Mouse (Mus musculus) cerebellum, adult 2 months (tissue): ENCODE measurements around the gene Vapb.

Experiments used
- CTCF ChIP-seq: fragments of 200-500 bp; IDR thresholded peaks from 2 replicates; pipeline ENCODE4 v1.5.1; 2011; ENCODE audit warnings: low read depth, mild to moderate bottlenecking, control low read depth, low read length, moderate library complexity, borderline replicate concordance; ENCODE audit not compliant: insufficient read depth
- POLR2A ChIP-seq: fragments of 200-500 bp; IDR thresholded peaks from 2 replicates; pipeline ENCODE4 v1.6.1; 2011; ENCODE audit warnings: low read length, control low read depth, borderline replicate concordance; ENCODE audit not compliant: insufficient read depth

DNA sequence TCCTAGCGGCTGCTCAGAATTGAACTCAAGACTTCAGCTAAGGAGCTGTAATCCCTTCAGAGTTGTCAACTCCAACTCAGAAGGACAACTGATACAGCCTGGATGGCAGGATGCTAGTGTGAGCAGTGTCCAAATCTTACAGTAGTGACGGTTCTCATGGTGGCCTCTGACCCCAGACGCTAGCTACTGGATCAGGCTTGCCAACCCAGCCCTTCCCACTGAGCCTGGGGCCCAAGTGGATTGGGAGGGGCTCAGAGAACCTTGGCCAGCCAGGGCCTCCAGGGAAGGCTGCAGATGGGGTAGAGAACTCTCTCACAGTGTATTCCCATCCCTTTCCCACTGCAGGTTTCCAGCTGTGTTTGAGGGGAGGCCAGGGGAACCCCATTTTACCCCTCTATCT is 65.6 kb downstream of the Vapb start:
- TF ChIP-seq CTCF (no peak), POLR2A (no peak)
